Mouse (Mus musculus) activated CD4-positive, CD25-positive, alpha-beta regulatory T cell (primary cell): ENCODE measurements around the gene Dock9. TPM values are rescaled to one million over a fixed set of nuclear protein-coding genes. Genes with fewer than 3 reads are reported as not detected.

Experiments
- polyA plus RNA-seq, 2 experiments: library from polyadenylated mRNA; unstranded; fragments of 100-300 nt; shearing (Covaris generic); gene quantifications; one replicate each; pipeline ENCODE4 v1.2.1; 2017

The Dock9 gene
- 1 to 10 TPM; 5.2 to 6.4 TPM for polyA plus RNA-seq

GRCm38 (mm10) chr14:121797457-121798410 lies at the start of gene Dock9:
Gene Dock9 (minus strand): TSS chr14:121797837.

GRCm38 (mm10) chr14:121504781-121505484 lies 292.7 kb downstream of the Dock9 start, which contains the start of gene Slc15a1:
Gene Slc15a1 (minus strand): TSS chr14:121505252.

Other genes starting within 250 kb of the Dock9 start
- gene Ubac2, start 80.8 kb upstream of the Dock9 start, polyA plus RNA-seq = 100 to 1,000 TPM; 146 to 183 TPM
- gene Gpr18, start 117.9 kb upstream of the Dock9 start, polyA plus RNA-seq = 100 to 1,000 TPM in 1 of 2 experiments, 10 to 100 TPM in 1; 69.5 to 112 TPM
- gene Gpr183, start 167.4 kb upstream of the Dock9 start, polyA plus RNA-seq = 100 to 1,000 TPM in 1 of 2 experiments, 10 to 100 TPM in 1; 56.9 to 130 TPM
- not detected for gene Timm8a2, start 236.8 kb upstream of the Dock9 start, polyA plus RNA-seq